Mouse (Mus musculus): ENCODE results near the gene Hapln4.
A peak's percentile ranks its signal among the peaks of the same experiment; 100 is the strongest.

The Hapln4 gene

GRCm38 (mm10) chr8:70100241-70100640 is 17.0 kb downstream of the Hapln4 start:
- no peak for DNase-seq (ENCODE audit: low spot score)

- peak; percentile 18 for DNase-seq (ENCODE audit: low spot score)
These were observed 21.2 kb downstream of the Hapln4 start for GRCm38 (mm10) chr8:70104506-70104905.

GRCm38 (mm10) chr8:70104922-70105321 is 21.7 kb downstream of the Hapln4 start:
- DNase-seq (ENCODE audit: low spot score): no peak

- DNase-seq (ENCODE audit: low spot score): no peak
These were observed 27.2 kb downstream of the Hapln4 start for GRCm38 (mm10) chr8:70110451-70110850.

GRCm38 (mm10) chr8:70111192-70111795 is 28.0 kb downstream of the Hapln4 start:
- no peak for DNase-seq (ENCODE audit: low spot score)

- no peak for DNase-seq (ENCODE audit: low spot score)
These were observed 29.3 kb downstream of the Hapln4 start for GRCm38 (mm10) chr8:70112401-70113016.

- DNase-seq (ENCODE audit: low spot score): no peak
These were observed 31.2 kb downstream of the Hapln4 start for GRCm38 (mm10) chr8:70114488-70114887.

GRCm38 (mm10) chr8:70114892-70115291 is 31.6 kb downstream of the Hapln4 start:
- no peak for DNase-seq (ENCODE audit: low spot score)

- no peak for DNase-seq (ENCODE audit: low spot score)
These were observed 34.4 kb downstream of the Hapln4 start for GRCm38 (mm10) chr8:70117611-70118010.

GRCm38 (mm10) chr8:70118726-70119700 is 35.8 kb downstream of the Hapln4 start:
- no peak for DNase-seq (ENCODE audit: low spot score)

- DNase-seq (ENCODE audit: low spot score): no peak
These were observed 37.4 kb downstream of the Hapln4 start, which contains the start of gene Ncan for GRCm38 (mm10) chr8:70120667-70121066. Gene Ncan, minus strand, starts transcription at chr8:70120873.

GRCm38 (mm10) chr8:70122863-70123262 is 39.6 kb downstream of the Hapln4 start:
- no peak for DNase-seq (ENCODE audit: low spot score)

GRCm38 (mm10) chr8:70124992-70125391 is 41.7 kb downstream of the Hapln4 start:
- no peak for DNase-seq (ENCODE audit: low spot score)

- DNase-seq (ENCODE audit: low spot score): no peak
These were observed 45.2 kb downstream of the Hapln4 start for GRCm38 (mm10) chr8:70128435-70128834.

- peak; percentile 21 for DNase-seq (ENCODE audit: low spot score)
These were observed 46.2 kb downstream of the Hapln4 start for GRCm38 (mm10) chr8:70129309-70129952.

GRCm38 (mm10) chr8:70130066-70130465 is 46.8 kb downstream of the Hapln4 start:
- DNase-seq (ENCODE audit: low spot score): no peak

- peak; percentile 87 for DNase-seq (ENCODE audit: low spot score)
These were observed 48.1 kb downstream of the Hapln4 start, which contains the start of gene Nr2c2ap for GRCm38 (mm10) chr8:70131166-70131883. Gene Nr2c2ap, plus strand, starts transcription at chr8:70131333.

GRCm38 (mm10) chr8:70134086-70134485 is 50.8 kb downstream of the Hapln4 start:
- DNase-seq (ENCODE audit: low spot score): no peak

- no peak for DNase-seq (ENCODE audit: low spot score)
These were observed 51.7 kb downstream of the Hapln4 start for GRCm38 (mm10) chr8:70134931-70135330.

- DNase-seq (ENCODE audit: low spot score): no peak
These were observed 53.3 kb downstream of the Hapln4 start for GRCm38 (mm10) chr8:70136591-70136990.

- DNase-seq (ENCODE audit: low spot score): no peak
These were observed 54.6 kb downstream of the Hapln4 start for GRCm38 (mm10) chr8:70137890-70138289.
